Mouse (Mus musculus) liver, postnatal 0 days (tissue): ENCODE results near the gene Hist1h3c.
A peak's percentile ranks its signal among the peaks of the same experiment; 100 is the strongest.

ENCODE experiments used
- CTCF ChIP-seq: sonication (generic); IDR thresholded peaks from 2 replicates; pipeline ENCODE4 v1.5.1; 2016; ENCODE audit warnings: antibody characterized with exemption, low read depth
- EP300 ChIP-seq: IDR thresholded peaks from 2 replicates; pipeline ENCODE4 v1.6.1; 2016; ENCODE audit warnings: antibody characterized with exemption, low read depth, mild to moderate bottlenecking

DNA sequence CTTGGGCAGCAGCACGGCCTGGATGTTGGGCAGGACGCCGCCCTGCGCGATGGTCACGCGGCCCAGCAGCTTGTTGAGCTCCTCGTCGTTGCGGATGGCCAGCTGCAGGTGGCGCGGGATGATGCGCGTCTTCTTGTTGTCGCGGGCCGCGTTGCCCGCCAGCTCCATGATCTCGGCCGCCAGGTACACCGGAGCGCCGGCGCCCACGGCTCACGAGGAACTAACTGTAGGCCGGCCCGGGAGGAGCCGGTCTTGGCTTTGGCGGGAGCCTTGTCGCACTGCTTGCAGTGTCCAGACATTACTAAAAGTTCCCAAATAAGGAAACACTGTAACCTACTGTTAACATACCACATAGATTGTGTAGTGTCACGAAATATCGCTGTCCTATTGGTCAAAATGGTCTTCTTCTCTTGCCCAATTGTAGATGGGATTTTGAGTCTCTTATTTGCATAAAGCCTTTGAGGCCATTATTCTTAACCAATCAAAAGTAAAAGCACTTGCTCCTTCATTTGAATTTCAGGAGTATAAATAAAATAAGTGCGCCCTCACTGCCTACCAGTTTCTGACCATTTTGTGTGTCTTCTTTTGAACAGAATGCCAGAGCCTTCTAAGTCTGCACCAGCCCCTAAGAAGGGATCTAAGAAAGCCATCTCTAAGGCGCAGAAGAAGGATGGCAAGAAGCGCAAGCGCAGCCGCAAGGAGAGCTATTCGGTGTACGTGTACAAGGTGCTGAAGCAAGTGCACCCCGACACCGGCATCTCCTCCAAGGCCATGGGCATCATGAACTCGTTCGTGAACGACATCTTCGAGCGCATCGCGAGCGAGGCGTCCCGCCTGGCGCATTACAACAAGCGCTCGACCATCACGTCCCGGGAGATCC lies 1.0 kb upstream of the Hist1h3c start, which contains the start of gene Hist1h2bb:
- TF ChIP-seq EP300 = peak; percentile 85
- TF ChIP-seq CTCF = peak; percentile 33
